Mouse (Mus musculus): ENCODE results near the gene Slc6a6.
A peak's percentile ranks its signal among the peaks of the same experiment; 100 is the strongest.

Gene Slc6a6

DNA sequence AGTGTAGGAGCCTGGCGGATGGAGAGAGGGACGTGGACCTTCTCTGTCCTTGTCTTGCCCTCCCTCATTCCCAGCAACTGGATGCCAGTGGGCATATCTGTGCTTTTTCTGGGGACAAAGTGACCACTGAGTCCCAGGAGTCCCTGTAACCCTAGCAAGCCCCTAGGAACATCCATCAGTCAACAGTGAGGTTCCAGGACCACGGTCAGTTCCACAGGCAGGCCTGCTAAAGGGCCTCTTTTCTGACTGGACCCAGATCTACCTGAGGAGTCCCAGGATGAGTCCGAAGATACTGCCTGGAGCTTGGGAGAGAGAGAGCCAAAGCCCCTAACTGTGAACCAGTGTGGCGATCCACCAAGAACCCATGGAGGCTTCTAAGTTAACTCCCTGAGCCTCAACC, 90.1 kb downstream of the Slc6a6 start:
- peak; percentile 35 for DNase-seq (ENCODE audit: low read depth, low spot score)

DNA sequence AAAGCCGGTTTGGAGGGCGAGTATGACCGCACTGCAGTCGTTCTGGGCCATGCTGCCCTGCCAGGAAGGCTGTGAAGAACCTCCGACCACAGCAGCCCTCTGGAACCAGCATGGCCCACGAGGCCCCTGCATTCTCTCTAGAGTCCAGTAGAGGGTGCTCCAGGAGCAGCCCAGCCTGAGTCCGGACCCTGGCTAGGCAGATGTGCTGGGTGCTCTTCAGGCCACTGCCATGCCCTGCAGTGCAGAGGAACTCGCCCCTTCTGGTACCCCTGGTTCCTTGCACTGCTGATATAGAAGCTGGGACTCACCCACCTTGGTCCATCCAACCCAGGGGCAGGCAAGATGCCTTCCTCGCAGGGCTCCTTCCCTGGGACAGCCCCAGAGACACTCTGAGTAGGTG, 92.7 kb downstream of the Slc6a6 start:
- peak; percentile 86 for DNase-seq (ENCODE audit: low read depth, low spot score)

DNA sequence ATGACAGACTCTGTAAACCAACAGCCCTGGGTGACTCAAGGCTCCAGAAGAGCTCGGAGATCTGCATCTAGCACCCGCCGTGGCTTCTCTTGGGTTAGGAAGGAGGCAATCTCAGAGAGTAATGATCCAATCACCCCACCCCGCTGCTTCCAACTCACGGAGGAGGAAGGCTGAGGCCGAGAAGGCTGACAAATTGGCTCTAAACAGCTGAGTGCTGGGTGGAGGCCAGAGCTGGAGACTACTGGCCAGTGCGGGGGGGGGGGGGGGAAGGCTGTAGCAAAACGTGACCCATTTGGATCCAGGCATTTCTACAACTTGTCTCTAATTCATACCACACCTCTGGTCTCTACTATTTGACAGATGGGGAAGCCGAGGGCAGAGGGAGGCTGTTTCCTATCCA, 95.4 kb downstream of the Slc6a6 start:
- no peak for DNase-seq (ENCODE audit: low read depth, low spot score)

DNA sequence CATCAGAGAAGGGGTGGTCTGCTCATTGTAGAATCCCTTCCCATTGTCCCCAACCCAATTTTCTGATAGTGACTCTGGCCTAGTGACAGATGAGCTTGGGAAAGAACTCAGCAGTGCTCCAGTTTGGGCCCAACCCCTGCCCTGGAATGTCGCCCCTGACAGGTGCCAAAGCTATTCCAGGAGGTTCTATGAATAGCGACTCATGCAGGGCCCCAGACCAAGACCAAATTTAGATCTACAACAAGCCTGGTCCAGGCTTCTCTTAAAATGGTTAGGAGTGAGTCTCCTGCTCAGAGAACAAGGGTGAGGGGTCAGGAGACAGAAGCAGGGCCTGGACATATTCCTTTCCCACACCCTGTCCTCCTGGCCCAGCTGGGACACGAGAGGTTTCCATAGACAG, 101.2 kb downstream of the Slc6a6 start:
- no peak for DNase-seq (ENCODE audit: low read depth, low spot score)

DNA sequence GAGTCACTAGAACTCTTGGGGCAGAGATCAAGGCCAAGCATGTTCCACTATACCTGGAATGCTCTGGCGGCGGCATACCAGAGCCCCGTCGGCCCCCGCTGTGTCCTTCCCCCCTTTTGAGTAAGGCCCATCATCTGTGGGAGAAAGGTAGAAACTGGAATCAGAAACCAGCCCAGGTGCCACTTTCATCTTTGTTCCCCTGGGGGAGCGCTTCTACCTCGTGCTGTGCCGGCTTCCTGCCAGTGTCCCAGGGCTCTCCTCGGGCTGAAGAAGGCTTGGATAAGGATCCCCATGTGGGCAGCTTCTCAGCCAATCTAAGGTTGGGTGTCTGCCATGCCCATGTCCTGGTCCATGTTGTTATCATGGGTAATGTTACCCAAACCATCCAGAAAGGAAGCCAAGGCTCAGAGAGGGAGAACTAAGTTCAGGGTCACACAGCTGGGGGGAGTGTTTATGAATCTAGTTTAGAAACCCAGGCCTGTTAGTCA, 104.5 kb downstream of the Slc6a6 start:
- DNase-seq (ENCODE audit: low read depth, low spot score) = no peak

DNA sequence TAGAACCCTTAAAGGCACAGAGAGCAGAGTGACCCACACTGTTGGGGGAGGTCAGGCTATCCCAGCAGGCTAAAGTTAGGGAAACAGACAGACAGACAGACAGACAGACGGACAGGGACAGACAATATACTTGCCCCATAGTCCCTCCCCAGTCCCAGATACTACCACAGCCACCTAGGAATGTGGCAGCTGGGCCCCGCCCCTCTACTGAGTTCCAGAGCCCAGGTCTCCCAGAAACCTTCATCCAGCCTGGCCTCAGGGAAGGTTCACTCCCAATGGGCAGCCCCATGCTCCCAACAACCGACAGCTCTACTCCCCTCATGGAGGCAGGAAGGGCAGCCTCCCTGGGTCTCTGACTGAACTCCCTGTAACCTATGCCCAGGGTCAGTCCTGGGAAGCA, 111.8 kb downstream of the Slc6a6 start:
- no peak for DNase-seq (ENCODE audit: low read depth, low spot score)

DNA sequence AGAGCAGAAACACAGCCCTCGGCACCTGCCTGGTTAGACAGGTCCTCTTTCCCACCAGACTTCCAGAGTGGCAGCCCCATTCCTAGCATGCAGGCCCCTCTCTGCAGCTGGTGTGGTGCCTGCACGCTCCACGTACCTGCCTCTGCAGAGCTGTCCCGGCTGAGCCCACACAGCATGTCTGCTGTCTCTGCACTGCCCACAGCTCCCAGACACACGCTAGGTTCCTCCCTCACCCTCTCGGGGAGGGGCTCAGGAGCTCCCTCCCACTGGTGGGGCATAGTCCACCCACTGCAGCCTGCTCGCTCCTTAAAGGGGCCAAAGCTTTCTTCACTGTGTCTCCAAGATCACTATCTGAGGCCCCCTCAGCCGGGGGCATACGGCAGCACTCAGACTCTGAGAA, 112.2 kb downstream of the Slc6a6 start:
- DNase-seq (ENCODE audit: low read depth, low spot score) = no peak

DNA sequence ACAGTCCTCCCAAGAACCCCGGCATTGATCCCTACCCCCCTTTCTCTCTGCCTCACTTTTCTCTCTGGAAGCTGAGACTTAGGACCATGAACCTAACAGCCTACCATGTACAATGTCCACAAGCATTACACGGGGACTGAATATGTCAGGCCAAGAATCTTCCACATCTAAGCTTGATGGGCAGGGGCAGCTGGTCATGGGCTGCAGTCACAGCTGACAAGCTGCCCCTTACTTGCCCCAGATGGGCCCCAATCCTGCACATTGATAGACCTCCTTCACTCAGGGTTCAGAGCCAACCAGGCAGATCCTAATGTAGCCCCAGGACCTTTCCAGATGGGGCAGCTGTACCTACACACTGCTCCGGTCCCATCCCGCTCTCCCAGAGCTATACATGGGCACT, 112.9 kb downstream of the Slc6a6 start:
- no peak for DNase-seq (ENCODE audit: low read depth, low spot score)

DNA sequence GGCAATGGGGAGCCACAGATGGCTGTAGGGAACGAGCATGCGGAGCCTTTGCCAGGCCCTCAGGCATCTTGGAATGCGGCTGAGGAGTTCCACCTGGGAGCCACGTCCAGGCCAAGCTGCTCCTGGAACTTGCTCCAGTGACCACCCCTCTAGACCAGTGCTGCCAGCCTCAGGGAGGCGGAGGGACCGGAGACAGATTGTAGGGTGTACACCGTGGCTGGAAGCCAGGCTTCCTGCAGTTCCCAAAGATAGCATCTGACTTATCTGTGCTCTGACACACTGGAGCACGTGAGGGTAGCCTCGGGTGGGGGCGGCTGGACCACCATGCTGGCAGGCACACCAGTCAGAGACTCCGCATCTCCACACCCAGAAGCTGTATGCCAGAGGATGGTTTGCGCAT, 114.6 kb downstream of the Slc6a6 start:
- DNase-seq (ENCODE audit: low read depth, low spot score) = no peak

DNA sequence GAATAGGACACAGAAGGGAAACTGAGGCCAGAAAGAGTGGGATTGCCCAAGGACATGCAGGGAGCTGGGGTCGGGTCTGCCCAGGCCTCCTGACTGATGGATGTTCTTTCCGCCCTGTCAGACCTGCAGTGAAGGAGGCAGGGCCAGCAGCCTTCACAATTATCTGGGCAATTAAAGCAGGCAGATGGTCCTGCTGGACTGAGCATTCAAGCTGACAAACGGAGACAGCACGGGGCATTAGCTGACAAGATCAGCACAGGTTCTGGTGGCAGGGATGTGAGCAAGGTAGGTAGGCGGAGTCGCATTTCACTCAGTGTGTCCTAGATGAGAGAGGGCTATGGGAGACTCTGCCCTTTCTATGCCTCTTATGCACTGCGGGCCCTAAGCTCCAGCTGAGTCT, 120.3 kb downstream of the Slc6a6 start:
- DNase-seq (ENCODE audit: low read depth, low spot score) = no peak

DNA sequence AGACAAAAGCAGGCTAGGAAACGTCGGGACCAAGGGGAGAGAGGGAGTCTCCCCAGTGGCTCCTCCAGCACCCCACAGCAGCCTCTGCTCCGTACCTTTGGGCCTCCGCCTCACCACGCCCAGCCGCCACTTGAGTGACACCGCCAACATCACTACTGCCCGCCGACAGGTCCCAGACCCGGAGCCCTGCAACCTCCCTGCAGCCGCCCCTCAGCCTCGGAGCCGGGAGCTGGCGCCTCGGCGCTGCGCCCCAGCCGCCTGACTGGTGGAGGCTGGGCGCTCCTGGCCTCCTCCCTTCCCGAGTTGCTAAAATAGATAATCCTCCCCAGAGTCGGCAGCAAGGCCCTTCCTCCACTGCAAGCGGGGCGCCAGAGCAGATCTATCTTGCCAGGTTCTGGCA, 123.3 kb downstream of the Slc6a6 start:
- no peak for DNase-seq (ENCODE audit: low read depth, low spot score)

DNA sequence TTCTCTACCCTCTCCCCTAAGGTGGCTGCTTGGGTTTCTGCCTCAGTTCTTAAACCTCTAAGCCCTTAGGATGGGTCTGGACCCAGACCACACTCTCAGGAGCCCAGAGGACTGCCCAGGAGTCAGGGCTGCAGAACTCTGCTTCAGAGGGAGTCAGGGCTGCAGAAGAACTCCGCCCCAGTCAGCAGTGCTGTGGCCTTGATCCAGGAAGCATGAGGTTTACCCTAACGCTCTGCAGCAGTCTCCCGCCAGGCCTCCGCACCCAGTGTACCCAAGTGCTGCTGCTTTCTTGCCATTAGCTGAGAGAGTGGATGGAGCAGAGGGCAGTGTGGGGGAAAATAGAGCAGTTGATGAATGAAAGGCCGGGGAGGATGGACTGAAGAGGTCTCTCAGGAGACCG, 124.2 kb downstream of the Slc6a6 start:
- DNase-seq (ENCODE audit: low read depth, low spot score) = no peak

All from 3T3-L1 (cell line).